Mouse (Mus musculus) limb, embryonic 14.5 days (tissue): Measurements from ENCODE around the gene Srms. TPM values are rescaled to one million over a fixed set of nuclear protein-coding genes. Genes with fewer than 3 reads are reported as not detected.

Source experiments
- ATAC-seq: fragments of 200-750 bp; cut with Nextera tagmentation; 2 replicates; pipeline ENCODE4 v1.8.0; 2017; ENCODE audit warnings: low read depth, moderate number of reproducible peaks, moderate TSS enrichment; ENCODE audit not compliant: low FRiP score
- DNase-seq: peaks from one replicate; pipeline ENCODE4 v3.0.0-alpha.2; 2015; ENCODE audit warnings: low spot score
- H3K27ac ChIP-seq: fragments of 300-500 bp; sonication (generic); replicated peaks from 2 replicates; pipeline ENCODE4 v1.5.1; 2014; ENCODE audit warnings: low read depth, mild to moderate bottlenecking, low read length, moderate library complexity, mixed read lengths
- H3K27me3 ChIP-seq: fragments of 300-500 bp; sonication (generic); 2 replicates; pipeline ENCODE4 v1.6.1; 2014; ENCODE audit warnings: low read length, mixed read lengths; ENCODE audit not compliant: control insufficient read depth, insufficient read depth
- H3K36me3 ChIP-seq: fragments of 300-500 bp; sonication (generic); 2 replicates; pipeline ENCODE4 v1.6.1; 2014; ENCODE audit warnings: mild to moderate bottlenecking, low read length, moderate library complexity, mixed read lengths; ENCODE audit not compliant: control insufficient read depth, insufficient read depth
- H3K4me1 ChIP-seq: fragments of 300-500 bp; sonication (generic); 2 replicates; pipeline ENCODE4 v1.6.1; 2014; ENCODE audit warnings: antibody characterized with exemption, low read length, mixed read lengths; ENCODE audit not compliant: control insufficient read depth, insufficient read depth
- H3K4me2 ChIP-seq: fragments of 300-500 bp; sonication (generic); replicated peaks from 2 replicates; pipeline ENCODE4 v1.6.1; 2014; ENCODE audit warnings: low read depth, mild to moderate bottlenecking, low read length, moderate library complexity; ENCODE audit not compliant: severe bottlenecking
- H3K4me3 ChIP-seq: fragments of 300-500 bp; sonication (generic); replicated peaks from 2 replicates; pipeline ENCODE4 v1.5.1; 2014; ENCODE audit warnings: low read length
- H3K9ac ChIP-seq: fragments of 300-500 bp; sonication (generic); 2 replicates; pipeline ENCODE4 v1.6.1; 2014; ENCODE audit warnings: mild to moderate bottlenecking, low read depth, low read length, moderate library complexity; ENCODE audit not compliant: severe bottlenecking
- H3K9me3 ChIP-seq: fragments of 300-500 bp; sonication (generic); 2 replicates; pipeline ENCODE4 v1.6.1; 2016; ENCODE audit warnings: low read length; ENCODE audit not compliant: control insufficient read depth
- POLR2A ChIP-seq: fragments of 200-500 bp; IDR thresholded peaks from 2 replicates; pipeline ENCODE4 v1.8.0; 2012; ENCODE audit warnings: inconsistent platforms, mild to moderate bottlenecking, moderate library complexity, borderline replicate concordance; ENCODE audit not compliant: insufficient read depth, insufficient read length; ENCODE audit errors: extremely low read depth
- WGBS: fragments of 180-500 bp; shearing (Covaris S2); extraction: QIAGEN DNeasy Blood & Tissue Kit; methylation state at CpG from one replicate; pipeline ENCODE4 v1.1.7; 2014; 5-methylcytosine and 5-hydroxymethylcytosine counted together
- polyA plus RNA-seq, 2 experiments: library from polyadenylated mRNA; depleted of rRNA in 1 of 2; stranded (reverse) in 1 of 2; unstranded in 1 of 2; fragments of >200 nt; fragmentation: Nextera tagmentation in 1 of 2; extraction: Ambion mirVana in 1 of 2; gene quantifications; 2 replicates each; pipeline versions ENCODE4 v1.2.1 to v1.2.3; 2012 to 2014

The Srms gene
- polyA plus RNA-seq, 2 experiments: 0.13 TPM; not detected in 1

GRCm38 (mm10) chr2:181243706-181244394, 30.9 kb upstream of the Srms start:
- H3K4me2 ChIP-seq: no peak overlapping the region; the same call in 1 of the 2 replicates
- DNase-seq (no peak), ATAC-seq (no peak)
- no peak overlapping the region for H3K27ac ChIP-seq
- peaks cover 6% of the 10 kb centered on the region for H3K4me1 ChIP-seq
- H3K9me3 ChIP-seq: no peaks in the 10 kb centered on the region
- H3K27me3 ChIP-seq: no peaks in the 10 kb centered on the region
- H3K9ac ChIP-seq: no peak overlapping the region
- no peak overlapping the region for H3K4me3 ChIP-seq
- no peak for TF ChIP-seq POLR2A
- 34% methylated on average over 11 of the region's 11 CpGs for WGBS
- no peaks in the 10 kb centered on the region for H3K36me3 ChIP-seq

- H3K27ac ChIP-seq: no peak overlapping the region
- ATAC-seq (no peak), DNase-seq (no peak)
- peaks cover 6% of the 10 kb centered on the region for H3K4me1 ChIP-seq
- H3K36me3 ChIP-seq: peaks cover 3% of the 10 kb centered on the region; the same call in 1 of the 2 replicates
- H3K4me2 ChIP-seq: peak overlapping the region; percentile 61
- H3K9me3 ChIP-seq: no peaks in the 10 kb centered on the region
- H3K27me3 ChIP-seq: no peaks in the 10 kb centered on the region
- H3K4me3 ChIP-seq: peak overlapping the region; percentile 49
- TF ChIP-seq POLR2A: no peak
- no peak overlapping the region for H3K9ac ChIP-seq
- 57% methylated on average over 3 of the region's 3 CpGs for WGBS
These were observed 29.3 kb upstream of the Srms start for GRCm38 (mm10) chr2:181242314-181242665.

GRCm38 (mm10) chr2:181241602-181242313, 28.8 kb upstream of the Srms start, which contains the start of gene Helz2:
Gene Helz2 (minus strand): TSS chr2:181242027.
- peak within 1 kb of the TSS; percentile 61 for H3K4me2 ChIP-seq
- H3K27ac ChIP-seq: no peak within 1 kb of the TSS
- H3K4me3 ChIP-seq: peak within 1 kb of the TSS; percentile 49
- TF ChIP-seq POLR2A: no peak
- no peaks in the 10 kb centered on the region for H3K9me3 ChIP-seq
- WGBS: 5% methylated on average over 14 of the region's 16 CpGs
- ATAC-seq: peak; percentile 59; the same call in 1 of the 2 replicates
- H3K4me1 ChIP-seq: peaks cover 6% of the 10 kb centered on the region
- DNase-seq: peak; percentile 42
- H3K36me3 ChIP-seq: peaks cover 4% of the 10 kb centered on the region; the same call in 1 of the 2 replicates
- H3K9ac ChIP-seq: peak within 1 kb of the TSS; percentile 66
- H3K27me3 ChIP-seq: no peaks in the 10 kb centered on the region

GRCm38 (mm10) chr2:181240806-181241440, 27.9 kb upstream of the Srms start:
- no peak overlapping the region for H3K27ac ChIP-seq
- no peak overlapping the region; the same call in 1 of the 2 replicates for H3K9ac ChIP-seq
- no peak for DNase-seq
- TF ChIP-seq POLR2A: no peak
- no peaks in the 10 kb centered on the region for H3K9me3 ChIP-seq
- peak overlapping the region; percentile 61 for H3K4me2 ChIP-seq
- peaks cover 6% of the 10 kb centered on the region for H3K4me1 ChIP-seq
- H3K4me3 ChIP-seq: peak overlapping the region; percentile 49
- no peaks in the 10 kb centered on the region for H3K27me3 ChIP-seq
- H3K36me3 ChIP-seq: peaks cover 4% of the 10 kb centered on the region; the same call in 1 of the 2 replicates
- 91% methylated on average over 13 of the region's 13 CpGs for WGBS
- no peak for ATAC-seq

- Histone ChIP-seq H3K4me2 (no peak overlapping the region), H3K9me3 (no peaks in the 10 kb centered on the region), H3K36me3 (peaks cover 4% of the 10 kb centered on the region; the same call in 1 of the 2 replicates), H3K27ac (no peak overlapping the region), H3K9ac (no peak overlapping the region), H3K27me3 (no peaks in the 10 kb centered on the region), H3K4me1 (peaks cover 6% of the 10 kb centered on the region), H3K4me3 (no peak overlapping the region)
- ATAC-seq: no peak
- no peak for TF ChIP-seq POLR2A
- no peak for DNase-seq
- 90% methylated on average over 9 of the region's 9 CpGs for WGBS
These were observed 26.3 kb upstream of the Srms start for GRCm38 (mm10) chr2:181239261-181239660.
